Mouse (Mus musculus) retina, adult 2 months (tissue): Measurements from ENCODE around the gene Kcnk10.

Experiments
- DNase-seq: peaks from one replicate; pipeline ENCODE4 v3.0.0-alpha.2; 2012; ENCODE audit warnings: low read depth, low spot score

Kcnk10 gene

DNA sequence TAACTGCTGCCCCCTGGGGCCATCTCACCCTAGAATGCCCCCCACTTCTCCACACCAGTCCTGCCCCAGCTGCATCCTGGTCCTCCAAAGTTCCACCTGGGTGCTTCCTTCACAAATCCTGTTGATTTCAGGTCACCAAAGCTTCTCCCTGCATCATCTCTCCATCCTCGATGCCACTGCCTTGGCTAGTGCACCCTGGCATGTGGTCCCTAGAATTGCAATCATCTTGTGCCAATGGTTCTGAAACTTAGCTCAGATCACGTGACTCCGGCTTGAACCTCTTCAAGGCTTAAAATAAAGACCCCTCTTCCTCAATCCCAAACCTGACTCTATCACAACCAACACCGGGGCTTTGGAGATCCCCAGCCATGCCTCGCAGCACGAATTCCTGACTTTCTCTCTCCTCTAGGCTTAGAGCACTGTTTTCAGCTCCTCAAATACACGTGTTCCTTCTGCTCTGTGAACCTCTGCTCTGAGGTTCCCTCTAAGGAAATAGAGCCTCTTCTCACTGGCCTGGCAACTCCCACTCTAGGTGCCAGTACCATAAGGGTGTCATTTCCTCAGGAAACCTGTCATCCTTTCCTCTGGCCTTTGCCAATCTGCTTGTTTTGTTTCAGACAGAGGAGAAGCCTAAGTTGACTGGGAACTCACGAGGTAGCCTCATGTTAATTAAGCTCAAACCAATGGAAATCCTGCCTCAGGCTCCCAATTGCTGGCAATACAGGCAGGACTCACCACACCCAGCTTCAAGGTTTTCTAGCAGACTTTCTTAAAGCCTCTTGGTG is 6.0 kb downstream of the Kcnk10 start:
- DNase-seq, result no peak

- no peak for DNase-seq
Observed at GRCm38 (mm10) chr12:98569380-98569779, 8.7 kb downstream of the Kcnk10 start.

- DNase-seq, result no peak
Observed at GRCm38 (mm10) chr12:98567877-98568276, 10.2 kb downstream of the Kcnk10 start.

DNA sequence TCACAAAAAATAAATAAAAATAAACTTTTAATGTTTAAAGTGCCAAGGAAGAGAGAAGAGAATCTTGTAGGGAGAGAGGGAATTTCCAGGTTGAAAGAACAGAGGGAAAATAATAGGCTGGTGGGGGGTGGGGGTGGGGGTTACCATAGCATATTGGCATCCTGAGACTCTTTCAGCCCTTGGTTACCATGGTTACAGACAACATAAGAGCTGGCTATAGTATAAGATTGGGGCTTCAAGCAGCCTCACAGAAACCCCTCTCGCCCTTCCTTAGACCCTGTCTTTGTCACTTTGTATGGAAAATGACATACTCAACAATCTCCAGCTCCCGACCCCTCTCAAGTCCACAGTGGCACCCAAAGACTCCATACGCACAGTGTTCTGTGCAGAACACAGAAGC is 13.7 kb downstream of the Kcnk10 start:
- no peak for DNase-seq

DNA sequence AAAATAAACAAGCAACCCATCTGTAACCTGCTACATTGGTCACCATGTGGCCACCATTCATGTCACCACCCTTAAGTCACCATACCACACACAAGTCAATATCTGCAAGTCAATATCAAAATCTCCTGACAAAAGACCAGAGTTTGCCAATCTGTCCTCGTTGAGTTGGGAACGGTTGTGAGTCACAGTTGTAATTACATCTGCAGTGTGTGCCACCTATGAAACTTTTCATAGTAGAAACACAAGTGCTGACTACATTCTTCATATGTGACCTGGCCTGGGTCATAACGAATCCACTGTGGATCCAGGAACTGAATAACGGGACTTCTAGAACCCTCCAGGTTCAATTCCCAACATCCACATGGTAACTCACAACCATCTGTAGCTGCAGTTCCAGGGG is 14.8 kb downstream of the Kcnk10 start:
- DNase-seq, result no peak

GRCm38 (mm10) chr12:98562341-98562977 is 15.7 kb downstream of the Kcnk10 start:
- DNase-seq, result no peak

DNA sequence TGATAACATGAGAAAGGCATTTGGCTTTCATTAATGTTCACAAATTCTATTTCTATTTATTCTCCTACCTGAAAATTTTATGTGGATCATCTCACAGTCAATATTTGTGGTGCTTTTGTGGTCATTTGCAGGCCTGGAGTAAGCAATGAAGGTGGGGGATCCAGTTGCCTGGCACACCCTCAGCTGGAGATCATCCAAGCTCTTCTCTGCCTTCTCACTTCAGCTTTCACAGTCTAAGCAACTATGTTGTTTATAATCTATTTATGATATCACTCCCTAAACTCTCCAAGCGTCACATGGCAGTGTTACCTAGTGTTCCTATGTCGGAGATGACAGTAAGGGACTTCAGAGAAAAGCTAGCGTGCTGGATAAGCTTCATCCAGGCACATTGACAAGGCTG is 18.1 kb downstream of the Kcnk10 start:
- no peak for DNase-seq

DNA sequence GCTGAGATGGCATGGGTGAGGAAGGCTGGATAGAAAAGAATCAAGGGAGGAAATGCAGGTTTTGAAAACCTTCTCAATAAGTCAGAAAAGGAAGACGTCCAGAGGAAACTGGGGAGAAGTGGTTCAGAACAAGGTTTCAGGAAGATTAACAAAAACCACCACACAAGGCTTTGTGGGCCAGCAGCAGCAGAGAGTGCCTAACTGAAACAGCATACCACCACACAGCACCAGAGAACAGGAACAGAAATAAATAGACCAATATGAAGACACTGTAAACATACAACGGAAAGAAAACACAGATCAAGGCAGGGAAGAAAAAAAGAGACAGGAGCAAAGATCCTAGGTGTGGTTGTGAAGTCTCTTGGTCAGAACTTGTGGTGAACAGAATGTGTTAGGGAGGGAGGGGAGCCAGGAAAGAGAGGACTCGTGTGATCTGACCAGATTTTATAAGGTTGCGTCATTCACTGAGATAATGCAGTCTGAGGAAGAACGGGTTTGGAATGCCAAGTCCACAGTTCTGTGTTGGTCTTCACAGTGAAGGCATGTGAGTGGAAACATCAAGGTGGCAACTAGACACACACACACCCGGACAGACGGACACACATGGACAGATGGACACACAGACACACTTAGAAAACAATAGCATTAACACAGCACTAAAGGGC is 21.0 kb downstream of the Kcnk10 start:
- no peak for DNase-seq

DNA sequence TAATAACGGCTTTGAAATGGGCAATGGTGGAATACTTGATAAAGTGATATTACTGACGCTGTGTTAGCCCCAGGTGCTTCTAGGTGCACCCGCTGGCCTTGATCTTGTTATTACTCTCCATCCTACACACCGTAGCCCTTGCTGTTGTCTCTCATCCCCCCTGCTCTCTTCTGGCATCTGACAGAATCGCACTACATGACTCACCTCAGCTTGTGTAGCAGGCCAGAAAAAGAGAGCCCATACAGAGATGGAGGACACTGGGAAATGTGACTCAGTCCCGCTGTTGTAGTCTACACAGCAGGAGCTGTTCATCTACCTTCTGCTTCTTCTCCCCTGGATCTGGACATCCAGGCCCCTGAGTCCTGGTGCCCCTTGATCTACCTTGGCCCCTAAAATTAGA is 28.1 kb downstream of the Kcnk10 start:
- no peak for DNase-seq

GRCm38 (mm10) chr12:98548141-98548540 is 30.0 kb downstream of the Kcnk10 start:
- DNase-seq, result no peak

DNA sequence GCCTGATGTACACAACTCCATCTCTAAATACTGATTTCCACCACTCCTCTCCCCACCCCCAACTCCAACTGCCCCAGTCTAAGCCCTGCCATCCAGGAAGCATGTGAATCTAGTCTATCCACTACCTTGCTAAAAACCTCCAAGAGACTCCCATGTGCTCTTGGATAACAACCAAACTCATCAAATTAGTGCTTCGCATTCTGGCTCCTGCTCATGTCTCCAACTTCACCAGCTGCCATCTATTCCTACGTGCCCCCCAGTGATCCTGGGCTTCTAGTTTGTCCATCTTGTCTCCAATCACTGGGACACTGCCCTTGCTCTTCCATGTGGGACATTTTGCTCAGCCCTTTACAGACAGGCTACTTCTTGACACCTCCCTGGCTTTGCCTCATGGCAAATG is 32.2 kb downstream of the Kcnk10 start:
- DNase-seq, result no peak

DNA sequence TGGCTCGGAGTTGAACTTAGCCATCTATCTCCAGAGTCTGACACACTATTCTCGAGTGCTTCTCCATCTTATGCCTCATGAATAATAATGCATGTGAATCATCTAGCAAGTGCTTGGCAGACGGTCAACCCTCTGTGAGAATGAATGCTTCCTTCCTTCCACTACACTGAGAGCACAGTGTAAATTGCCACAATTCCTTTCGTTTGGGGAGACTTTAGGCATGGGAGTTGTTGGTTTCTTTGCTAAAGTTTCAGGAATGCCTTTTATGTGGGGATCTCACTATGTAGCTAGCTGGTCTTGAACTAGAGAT is 32.9 kb downstream of the Kcnk10 start:
- DNase-seq, result no peak

DNA sequence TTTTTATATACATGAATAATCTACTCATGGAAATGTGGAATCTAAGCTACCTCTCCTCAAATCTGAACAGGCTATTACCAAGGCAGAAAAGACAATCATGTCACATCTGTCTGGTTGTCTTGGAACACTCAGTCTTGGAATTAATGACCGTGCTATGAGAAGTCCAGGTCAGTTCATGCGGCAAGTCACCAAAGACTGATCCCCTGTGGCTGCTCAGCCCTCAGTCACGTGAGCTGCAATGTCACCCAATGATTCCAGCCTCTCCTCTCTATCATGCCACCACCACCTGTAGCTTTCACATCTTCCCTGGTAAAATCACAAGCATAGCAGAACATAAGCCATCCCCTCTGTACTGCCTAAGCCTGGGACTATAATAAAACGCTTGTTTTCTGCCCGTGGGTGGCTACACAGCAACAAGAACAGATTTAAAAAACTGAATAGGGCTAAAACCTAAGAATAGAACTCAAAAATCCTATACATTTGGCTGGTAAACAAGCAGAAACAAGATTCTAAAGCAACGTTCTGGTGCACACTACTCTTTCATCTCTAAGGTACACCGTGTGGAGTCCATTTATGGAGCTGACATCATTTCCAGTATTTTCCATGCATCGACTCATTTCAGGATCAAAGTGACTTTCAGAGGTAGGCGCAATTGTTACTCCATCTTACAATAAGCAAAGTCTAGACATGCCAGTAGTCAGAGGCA is 33.4 kb downstream of the Kcnk10 start:
- no peak for DNase-seq

DNA sequence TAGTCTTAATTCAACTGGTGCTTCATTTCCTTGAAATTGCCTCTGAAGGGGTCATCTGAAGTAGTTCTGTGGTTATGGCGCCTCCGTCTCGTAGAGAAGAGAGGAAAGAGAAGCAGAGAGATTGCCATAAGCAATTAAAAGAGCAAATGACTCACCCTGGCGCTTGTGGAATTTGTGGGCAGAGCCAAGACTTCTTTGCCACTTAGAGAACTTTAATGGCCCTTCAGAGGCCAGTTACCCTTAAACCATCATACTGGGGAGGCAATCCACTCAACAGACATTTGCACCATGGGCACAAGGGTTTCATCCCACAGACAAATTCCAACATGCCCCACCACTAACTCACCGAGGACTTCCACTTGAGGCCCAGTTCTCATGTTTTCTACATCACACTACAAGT is 41.4 kb downstream of the Kcnk10 start:
- DNase-seq, result no peak

DNA sequence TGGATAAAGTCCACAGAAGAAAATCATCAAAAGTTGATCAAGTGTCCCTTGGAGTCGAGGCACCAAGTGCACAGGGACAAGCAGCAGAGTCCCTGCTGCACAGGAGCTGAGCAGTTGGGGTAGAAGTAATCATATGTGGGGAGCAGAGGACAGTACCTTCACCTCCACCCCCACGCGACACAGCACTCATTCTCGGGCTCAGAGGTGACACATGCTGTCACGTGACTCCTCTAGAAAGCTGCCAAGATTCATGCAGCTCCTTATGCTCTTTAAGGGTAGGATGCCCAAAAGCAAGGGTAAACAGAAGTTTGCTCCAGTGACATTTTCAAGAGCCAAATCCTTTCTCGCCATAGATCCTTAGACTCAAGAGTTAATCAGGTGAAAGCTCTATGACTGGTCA is 42.1 kb downstream of the Kcnk10 start:
- DNase-seq, result no peak

GRCm38 (mm10) chr12:98535494-98535901 is 42.6 kb downstream of the Kcnk10 start:
- no peak for DNase-seq

GRCm38 (mm10) chr12:98528635-98529034 is 49.5 kb downstream of the Kcnk10 start:
- no peak for DNase-seq

- no peak for DNase-seq
Observed at GRCm38 (mm10) chr12:98525361-98525760, 52.7 kb downstream of the Kcnk10 start.

DNA sequence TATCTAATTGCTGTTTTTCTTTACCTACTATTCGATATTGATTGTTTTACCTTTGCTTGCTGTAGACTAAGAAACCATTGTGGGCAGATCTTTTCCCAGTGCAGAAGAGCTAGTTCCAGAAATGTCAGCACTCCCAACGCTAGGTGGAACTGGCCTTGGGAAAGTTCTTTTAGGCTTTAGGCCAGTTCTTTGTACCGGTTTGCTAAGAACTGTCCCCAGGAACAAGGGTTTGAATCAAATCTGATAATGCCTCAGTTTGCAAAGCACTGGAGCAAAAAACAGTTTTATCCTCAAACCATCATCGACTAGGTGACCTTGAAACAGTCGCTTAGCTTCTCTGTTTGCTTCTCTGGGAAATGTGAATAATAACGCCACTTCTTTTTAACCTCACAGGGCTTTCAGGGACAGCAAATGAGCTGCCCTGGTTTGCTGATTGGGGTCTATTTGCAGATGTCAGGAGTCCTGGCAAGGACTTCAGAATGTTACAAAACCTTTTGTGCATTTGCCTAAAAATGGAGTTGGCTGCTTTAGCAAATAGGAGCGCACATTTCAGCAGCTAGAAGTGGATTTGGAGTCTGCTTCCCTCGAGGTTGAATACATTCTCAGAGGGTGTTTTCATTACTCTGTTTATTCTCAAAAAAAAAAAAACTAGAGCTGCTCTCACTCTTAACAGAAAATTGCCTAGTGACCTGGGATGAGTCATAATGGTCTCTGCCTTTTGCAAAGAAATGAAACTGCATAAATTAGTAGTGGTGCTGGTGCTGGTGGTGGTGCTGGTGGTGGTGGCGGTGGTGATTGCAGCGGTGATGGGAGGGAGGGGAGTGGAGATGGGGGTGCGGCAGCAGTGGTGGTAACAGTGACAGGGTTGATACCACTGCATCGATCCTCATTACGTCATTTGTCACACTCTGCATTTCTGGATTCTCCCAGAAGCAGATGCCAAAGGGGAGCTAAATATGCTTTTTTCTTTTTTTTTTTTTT is 53.5 kb downstream of the Kcnk10 start:
- DNase-seq, result no peak

DNA sequence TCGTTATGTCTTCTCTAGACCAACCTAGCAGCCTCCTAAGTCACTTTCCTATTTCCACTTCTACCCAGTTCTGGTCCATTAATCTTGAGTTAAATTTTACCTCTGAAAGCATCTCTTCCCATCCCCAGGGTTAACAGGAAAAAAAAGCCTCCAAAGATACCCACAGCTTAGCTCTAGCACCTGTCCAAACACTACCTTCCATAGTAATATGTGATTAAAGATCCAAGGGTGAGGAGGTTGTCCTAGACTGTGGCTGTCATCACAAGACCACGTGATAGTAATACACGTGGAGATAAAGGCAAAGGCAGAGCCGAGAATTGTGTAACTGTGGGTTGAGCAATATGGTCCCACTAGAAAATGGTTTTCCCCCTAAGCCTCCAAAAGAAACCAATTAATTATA is 56.8 kb downstream of the Kcnk10 start:
- DNase-seq, result no peak

DNA sequence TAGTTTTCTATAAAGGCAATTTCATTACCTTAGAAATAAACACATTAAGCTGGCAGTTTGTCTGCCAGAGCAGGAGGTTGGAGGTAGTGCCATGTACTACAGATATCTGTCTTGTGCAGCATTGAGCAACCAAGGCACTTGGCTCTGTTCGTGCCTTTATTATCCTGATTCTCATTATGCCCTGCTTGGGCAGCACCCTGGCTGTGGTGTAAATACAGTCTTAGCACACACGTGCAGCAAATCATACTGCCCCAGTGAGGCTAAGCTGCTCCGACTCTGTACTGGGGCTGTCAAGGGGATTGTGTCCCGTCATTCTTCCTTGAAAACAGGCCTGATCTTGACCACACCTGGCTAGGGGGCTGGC is 57.6 kb downstream of the Kcnk10 start:
- DNase-seq, result no peak
